Mouse (Mus musculus) neutrophil, adult 5-6 weeks (primary cell): ENCODE data around the gene Xlr5b. TPM values are rescaled to one million over a fixed set of nuclear protein-coding genes. Genes with fewer than 3 reads are reported as not detected.
"Not testable (repeated sequence)": the region's sequence is repeated elsewhere in the genome, so short reads cannot be mapped to it uniquely, and the experiment has no call there.

Source experiments
- ATAC-seq: fragments of 151-379, 151-347 bp; 2 replicates; pipeline ENCODE4 v1.8.0; 2017; ENCODE audit warnings: mild to moderate bottlenecking, moderate TSS enrichment; ENCODE audit not compliant: insufficient number of reproducible peaks, poor library complexity, low FRiP score, severe bottlenecking; ENCODE audit errors: extremely low read depth
- total RNA-seq: library from RNA; stranded (forward); fragments of 200-1000 nt; gene quantifications from 2 replicates; pipeline ENCODE4 v1.2.3, GENCODE M21; 2017

Gene Xlr5b
- total RNA-seq: not detected in 2 replicates

DNA sequence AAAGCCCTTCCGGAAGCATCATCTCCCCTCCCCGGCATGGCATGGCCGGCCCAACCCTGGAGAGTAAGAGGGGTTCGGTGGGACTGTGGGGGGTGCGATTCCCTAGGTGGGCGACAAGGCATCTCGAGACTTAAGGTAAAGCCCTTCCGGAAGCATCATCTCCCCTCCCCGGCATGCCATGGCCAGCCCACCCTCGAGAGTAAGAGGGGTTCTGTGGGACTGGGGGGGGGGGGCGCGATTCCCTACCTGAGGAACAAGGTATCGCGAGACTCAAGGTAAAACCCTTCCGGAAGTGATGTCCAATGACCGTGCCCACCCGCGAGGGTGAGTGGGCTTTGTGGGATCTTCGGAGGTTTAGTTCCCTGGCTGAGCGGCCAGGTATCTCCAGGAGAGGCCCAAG is at the start of gene Xlr5b:
Gene Xlr5b, plus strand, starts transcription at position 301 of the 400 bp plus-strand sequence.
- not testable (repeated sequence) for ATAC-seq

DNA sequence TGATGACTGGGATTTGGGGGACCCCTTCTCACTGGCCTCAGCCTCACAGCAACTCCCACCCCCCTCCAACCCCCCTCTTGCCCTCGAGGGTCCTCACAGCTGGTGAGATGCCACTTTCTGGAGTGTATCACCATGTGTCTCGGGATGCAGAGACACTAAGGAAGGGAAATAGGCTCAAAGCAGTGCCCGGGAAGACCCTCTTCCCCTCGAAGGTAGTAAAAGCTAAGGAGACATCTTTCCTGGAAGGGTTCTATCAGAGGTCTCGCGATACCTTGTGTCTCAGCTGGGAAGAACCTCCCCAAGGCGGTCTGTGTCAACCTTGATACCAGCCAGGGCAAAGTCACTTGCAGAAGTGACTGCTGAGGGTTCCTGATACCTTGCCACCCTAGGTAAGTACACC is 31.8 kb upstream of the Xlr5b start, which contains the start of gene Gm14685:
Gene Gm14685, plus strand, starts transcription at position 301 of the 400 bp plus-strand sequence.
- not testable (repeated sequence) for ATAC-seq

DNA sequence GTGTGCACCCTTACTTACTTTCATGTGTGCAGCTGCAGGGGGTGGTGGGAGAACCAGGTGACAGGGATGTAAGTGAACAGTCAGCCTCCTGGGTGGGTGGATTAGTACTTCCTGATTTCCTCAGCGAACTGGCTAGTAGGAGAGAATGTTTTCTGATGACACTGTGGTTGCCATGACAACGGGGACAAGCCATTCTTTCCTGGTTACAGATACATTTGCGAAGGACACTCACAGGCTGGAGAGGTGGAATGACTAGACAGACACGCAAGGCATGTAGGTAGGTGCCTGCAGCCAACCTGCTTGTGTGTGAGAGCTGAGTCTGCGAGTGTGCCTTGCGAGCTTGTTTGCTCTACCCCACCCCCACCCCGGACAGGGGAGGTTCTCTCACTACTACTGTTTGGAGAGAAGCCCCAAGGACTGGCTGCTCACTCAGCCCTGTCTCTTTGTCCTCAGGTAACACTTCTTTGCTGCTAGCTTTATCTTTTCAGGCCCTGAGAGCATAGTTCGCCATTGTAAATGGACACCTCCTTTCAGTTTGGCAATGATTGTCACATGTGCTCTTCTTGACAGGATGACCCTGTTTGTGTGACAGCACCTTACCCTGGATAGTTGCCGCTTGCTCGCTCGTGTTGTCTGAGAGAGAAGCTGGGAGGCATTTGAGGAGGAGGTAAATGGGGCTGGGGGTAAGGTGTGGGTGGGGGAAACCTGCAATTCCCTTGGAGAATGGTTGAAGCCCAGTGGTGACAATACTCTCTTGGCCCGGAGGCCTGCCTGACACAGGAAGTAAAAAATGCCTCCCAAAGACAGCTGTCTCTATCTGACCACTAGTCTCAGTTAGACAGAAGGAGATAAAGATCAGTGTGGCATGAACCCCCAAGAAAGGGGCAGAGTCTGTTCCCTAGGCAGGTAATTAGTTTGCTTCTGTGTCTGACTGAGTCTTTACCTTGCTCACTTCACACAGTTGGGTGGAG is 25.5 kb upstream of the Xlr5b start:
- not testable (repeated sequence) for ATAC-seq

- not testable (repeated sequence) for ATAC-seq
These were observed 5.4 kb upstream of the Xlr5b start for GRCm38 (mm10) chrX:73143218-73143618.

- not testable (repeated sequence) for ATAC-seq
These were observed 754 bp downstream of the Xlr5b start, which contains the start of gene DXBay18 for GRCm38 (mm10) chrX:73149350-73149749. TSS of gene DXBay18 (minus strand) at chrX:73149450.

- not testable (repeated sequence) for ATAC-seq
These were observed 28.3 kb downstream of the Xlr5b start, which contains the start of gene Spin2d for GRCm38 (mm10) chrX:73176889-73177288. TSS of gene Spin2d (minus strand) at chrX:73176989.

- ATAC-seq: not testable (repeated sequence)
These were observed 43.3 kb downstream of the Xlr5b start, which contains the start of gene Xlr3b for GRCm38 (mm10) chrX:73191934-73192333. TSS of gene Xlr3b (plus strand) at chrX:73192207.

Other genes with a start within 250 kb of the Xlr5b start
- gene Cetn2, start 230.4 kb upstream of the Xlr5b start, total RNA-seq: 43.0 and 52.5 TPM in 2 replicates
- 6.9 and 7.9 TPM in 2 replicates for gene Nsdhl, start 230.2 kb upstream of the Xlr5b start, total RNA-seq
- gene Zfp185, start 161.5 kb upstream of the Xlr5b start, total RNA-seq: 0.70 and 1.2 TPM in 2 replicates
- not detected in 2 replicates for gene Pnma5, start 111.7 kb upstream of the Xlr5b start, total RNA-seq
- gene Pnma3, start 84.0 kb upstream of the Xlr5b start, total RNA-seq: not detected in 2 replicates
- 14.2 and 15.1 TPM in 2 replicates for gene Xlr4a, start 66.3 kb upstream of the Xlr5b start, total RNA-seq
- gene Xlr3a, start 51.7 kb upstream of the Xlr5b start, total RNA-seq: 1.2 and 2.1 TPM in 2 replicates
- gene Gm14685, start 31.7 kb upstream of the Xlr5b start, total RNA-seq: not detected in 2 replicates
- gene DXBay18, start 654 bp downstream of the Xlr5b start, total RNA-seq: not detected in 2 replicates
- gene Spin2d, start 28.2 kb downstream of the Xlr5b start, total RNA-seq: not detected in 2 replicates
- gene Xlr3b, start 43.4 kb downstream of the Xlr5b start, total RNA-seq: 10.7 and 12.6 TPM in 2 replicates
- gene Xlr4b, start 65.5 kb downstream of the Xlr5b start, total RNA-seq: 58.9 and 71.6 TPM in 2 replicates
- gene F8a, start 79.5 kb downstream of the Xlr5b start, total RNA-seq: 5.0 and 5.4 TPM in 2 replicates
- gene Xlr4c, start 94.3 kb downstream of the Xlr5b start, total RNA-seq: 11.1 and 24.4 TPM in 2 replicates
- not detected in 2 replicates for gene Xlr3c, start 116.6 kb downstream of the Xlr5b start, total RNA-seq
- not detected in 2 replicates for gene Xlr5a, start 144.2 kb downstream of the Xlr5b start, total RNA-seq
- not detected in 2 replicates for gene Xlr5c, start 144.2 kb downstream of the Xlr5b start, total RNA-seq
- not detected in 2 replicates for gene Gm45015, start 188.0 kb downstream of the Xlr5b start, total RNA-seq
- gene Zfp275, start 193.8 kb downstream of the Xlr5b start, total RNA-seq: 12.5 and 17.9 TPM in 2 replicates
- gene Gm18336, start 249.9 kb downstream of the Xlr5b start, total RNA-seq: not detected in 2 replicates